Mouse (Mus musculus) erythroblast, embryonic 14.5 days (primary cell): Measurements from ENCODE around the gene Fbxl22.

Experiments
- GATA1 ChIP-seq: IDR thresholded peaks from 2 replicates; pipeline ENCODE4 v1.6.1; 2012; ENCODE audit warnings: low read length, inconsistent platforms, mixed read lengths
- TAL1 ChIP-seq: IDR thresholded peaks from 3 replicates; pipeline ENCODE4 v1.6.1; 2012; ENCODE audit warnings: low read length, inconsistent platforms, mixed read lengths

- no peak for TF ChIP-seq GATA1
- no peak for TF ChIP-seq TAL1
These were observed 4.0 kb downstream of the Fbxl22 start for GRCm38 (mm10) chr9:66510351-66510841.
